Mouse (Mus musculus): ENCODE data around the gene Hist1h2bg.
"Not testable (repeated sequence)": the region's sequence is repeated elsewhere in the genome, so short reads cannot be mapped to it uniquely, and the experiment has no call there.

Gene Hist1h2bg

GRCm38 (mm10) chr13:23562699-23563462, 8.3 kb upstream of the Hist1h2bg start:
- peak; percentile 81 for DNase-seq (ENCODE audit: low read depth)

GRCm38 (mm10) chr13:23564482-23564881, 6.7 kb upstream of the Hist1h2bg start:
- DNase-seq (ENCODE audit: low read depth): no peak

- peak; percentile 66 for DNase-seq (ENCODE audit: low read depth)
Observed at GRCm38 (mm10) chr13:23570261-23571021, 755 bp upstream of the Hist1h2bg start.

- peak; percentile 74 for DNase-seq (ENCODE audit: low read depth)
Observed at GRCm38 (mm10) chr13:23571504-23572217, 465 bp downstream of the Hist1h2bg start.

GRCm38 (mm10) chr13:23572218-23573033, 1.2 kb downstream of the Hist1h2bg start:
- DNase-seq (ENCODE audit: low read depth): peak; percentile 58

DNA sequence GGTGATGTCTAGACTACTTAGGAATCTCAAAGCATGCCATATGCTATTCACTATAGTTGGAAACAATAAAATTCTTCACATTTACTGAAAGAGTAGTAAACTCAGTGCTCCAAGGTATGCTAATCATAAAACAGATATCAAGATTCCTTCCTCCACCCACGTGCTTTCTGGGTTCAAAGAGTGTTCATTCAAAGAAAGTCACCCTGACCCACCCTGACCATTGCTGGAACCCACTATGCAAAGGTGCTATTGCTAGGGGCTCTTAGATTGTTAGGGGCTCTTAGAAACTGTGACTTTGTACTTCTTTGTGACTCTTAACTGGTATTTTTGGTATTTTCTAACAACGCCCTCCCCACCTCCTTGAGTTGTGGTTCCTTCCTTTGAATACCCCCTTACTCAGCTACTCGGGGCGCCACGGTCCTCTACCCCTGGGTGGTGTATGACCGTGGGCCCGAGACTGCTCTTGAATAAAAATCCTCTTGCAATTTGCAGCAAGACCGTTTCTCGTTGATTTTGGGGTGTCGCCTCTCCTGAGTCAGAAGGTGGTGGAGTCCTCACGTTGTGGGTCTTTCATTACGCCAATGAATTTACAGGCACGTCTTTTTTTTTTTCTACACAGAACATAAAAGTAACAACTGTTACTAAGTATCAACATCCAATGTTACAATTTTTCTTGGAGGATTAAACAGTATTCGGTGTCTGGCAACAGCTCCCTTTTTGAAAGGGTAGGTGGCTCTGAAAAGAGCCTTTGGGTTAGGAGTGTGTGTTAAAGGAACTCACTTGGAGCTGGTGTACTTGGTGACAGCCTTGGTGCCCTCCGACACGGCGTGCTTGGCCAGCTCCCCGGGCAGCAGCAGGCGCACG, 2.1 kb downstream of the Hist1h2bg start:
- peak; percentile 58 for DNase-seq (ENCODE audit: low read depth)

DNA sequence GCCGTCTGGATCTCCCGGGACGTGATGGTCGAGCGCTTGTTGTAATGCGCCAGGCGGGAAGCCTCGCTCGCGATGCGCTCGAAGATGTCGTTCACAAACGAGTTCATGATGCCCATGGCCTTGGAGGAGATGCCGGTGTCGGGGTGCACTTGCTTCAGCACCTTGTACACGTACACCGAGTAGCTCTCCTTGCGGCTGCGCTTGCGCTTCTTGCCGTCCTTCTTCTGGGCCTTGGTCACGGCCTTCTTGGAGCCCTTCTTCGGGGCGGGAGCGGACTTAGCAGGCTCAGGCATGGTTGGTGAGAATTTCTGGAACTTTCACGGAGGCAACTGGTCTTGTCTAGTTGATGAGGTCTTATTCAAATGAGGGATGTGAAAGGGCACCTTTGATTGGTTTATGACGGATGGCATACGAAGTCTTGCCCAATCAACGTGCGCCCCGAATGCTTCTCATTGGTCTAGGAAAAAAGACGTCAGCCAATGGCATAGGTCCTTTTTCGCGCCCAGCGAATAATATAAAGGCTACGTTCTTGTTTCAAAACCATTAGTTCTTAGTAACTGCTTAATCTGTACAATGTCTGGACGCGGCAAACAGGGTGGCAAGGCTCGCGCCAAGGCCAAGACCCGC, 2.8 kb downstream of the Hist1h2bg start, which contains the start of the genes Hist1h2bf and Hist1h2ad:
Gene Hist1h2bf (minus strand): TSS at position 299 of the 627 bp plus-strand sequence.
Gene Hist1h2ad (plus strand): TSS at position 484 of the 627 bp plus-strand sequence.
- peak; percentile 98 for DNase-seq (ENCODE audit: low read depth)

GRCm38 (mm10) chr13:23574546-23575170, 3.5 kb downstream of the Hist1h2bg start:
- peak; percentile 72 for DNase-seq (ENCODE audit: low read depth)

DNA sequence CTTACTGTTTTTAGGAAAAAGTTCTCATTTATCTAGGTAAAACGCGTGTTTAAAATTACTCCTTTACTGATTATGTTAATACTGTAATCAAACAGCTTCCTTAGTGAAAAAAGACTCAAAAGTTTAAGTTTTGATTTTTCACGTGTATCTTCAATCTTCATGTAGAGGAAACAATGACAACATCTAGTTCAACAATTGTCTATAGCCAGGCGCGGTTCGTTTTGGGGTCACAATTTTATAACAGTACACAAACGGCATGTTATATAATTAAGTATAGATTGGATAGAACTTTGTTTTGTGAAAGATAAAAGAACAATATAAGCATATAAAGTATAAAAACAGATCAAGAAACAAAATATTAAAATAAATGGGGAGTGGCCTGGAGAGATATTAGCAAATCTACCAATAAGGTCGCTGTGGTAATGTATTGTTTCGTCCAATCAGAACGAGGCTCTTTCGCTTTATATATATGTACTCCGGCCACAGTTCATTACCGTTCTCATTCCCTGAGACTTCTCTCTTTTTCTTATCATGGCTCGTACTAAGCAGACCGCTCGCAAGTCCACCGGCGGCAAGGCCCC, 4.2 kb downstream of the Hist1h2bg start, which contains the start of gene Hist1h3d:
Gene Hist1h3d (plus strand): TSS at position 493 of the 581 bp plus-strand sequence.
- peak; percentile 86 for DNase-seq (ENCODE audit: low read depth)

DNA sequence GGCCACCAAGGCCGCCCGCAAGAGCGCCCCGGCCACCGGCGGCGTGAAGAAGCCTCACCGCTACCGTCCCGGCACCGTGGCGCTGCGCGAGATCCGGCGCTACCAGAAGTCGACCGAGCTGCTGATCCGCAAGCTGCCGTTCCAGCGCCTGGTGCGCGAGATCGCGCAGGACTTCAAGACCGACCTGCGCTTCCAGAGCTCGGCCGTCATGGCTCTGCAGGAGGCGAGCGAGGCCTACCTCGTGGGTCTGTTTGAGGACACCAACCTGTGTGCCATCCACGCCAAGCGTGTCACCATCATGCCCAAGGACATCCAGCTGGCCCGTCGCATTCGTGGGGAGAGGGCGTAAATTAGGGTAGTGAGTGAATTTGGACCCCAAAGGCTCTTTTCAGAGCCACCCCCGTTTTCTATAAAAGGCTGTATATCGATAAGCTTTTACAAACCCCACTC, 4.7 kb downstream of the Hist1h2bg start:
- DNase-seq (ENCODE audit: low read depth): not testable (repeated sequence)

GRCm38 (mm10) chr13:23576351-23576881, 5.2 kb downstream of the Hist1h2bg start:
- peak; percentile 57 for DNase-seq (ENCODE audit: low read depth)

GRCm38 (mm10) chr13:23576906-23577639, 5.9 kb downstream of the Hist1h2bg start:
- DNase-seq (ENCODE audit: low read depth): no peak

DNA sequence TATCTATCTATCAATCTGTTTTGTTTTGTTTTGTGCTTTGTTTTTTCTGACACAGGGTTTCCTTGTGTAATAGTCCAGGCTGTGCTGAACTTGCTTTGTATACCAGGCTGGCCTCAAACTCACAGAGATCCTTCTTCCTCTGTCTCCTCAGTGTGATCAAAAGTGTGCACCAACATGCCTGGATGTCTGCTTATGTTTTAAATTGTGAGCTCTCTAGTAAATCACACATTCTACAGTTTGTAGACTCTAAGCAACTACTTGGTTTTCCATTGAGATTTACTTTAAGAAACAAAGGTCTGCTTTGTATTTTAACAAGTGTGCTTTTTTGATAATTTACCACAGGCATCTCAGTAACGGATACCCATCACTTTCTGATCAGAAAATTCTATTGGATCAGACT, 6.6 kb downstream of the Hist1h2bg start:
- DNase-seq (ENCODE audit: low read depth): no peak

GRCm38 (mm10) chr13:23581408-23582218, 10.4 kb downstream of the Hist1h2bg start, which contains the start of gene Hist1h4d:
Gene Hist1h4d, plus strand, starts transcription at chr13:23581598.
- DNase-seq (ENCODE audit: low read depth): peak; percentile 95

DNA sequence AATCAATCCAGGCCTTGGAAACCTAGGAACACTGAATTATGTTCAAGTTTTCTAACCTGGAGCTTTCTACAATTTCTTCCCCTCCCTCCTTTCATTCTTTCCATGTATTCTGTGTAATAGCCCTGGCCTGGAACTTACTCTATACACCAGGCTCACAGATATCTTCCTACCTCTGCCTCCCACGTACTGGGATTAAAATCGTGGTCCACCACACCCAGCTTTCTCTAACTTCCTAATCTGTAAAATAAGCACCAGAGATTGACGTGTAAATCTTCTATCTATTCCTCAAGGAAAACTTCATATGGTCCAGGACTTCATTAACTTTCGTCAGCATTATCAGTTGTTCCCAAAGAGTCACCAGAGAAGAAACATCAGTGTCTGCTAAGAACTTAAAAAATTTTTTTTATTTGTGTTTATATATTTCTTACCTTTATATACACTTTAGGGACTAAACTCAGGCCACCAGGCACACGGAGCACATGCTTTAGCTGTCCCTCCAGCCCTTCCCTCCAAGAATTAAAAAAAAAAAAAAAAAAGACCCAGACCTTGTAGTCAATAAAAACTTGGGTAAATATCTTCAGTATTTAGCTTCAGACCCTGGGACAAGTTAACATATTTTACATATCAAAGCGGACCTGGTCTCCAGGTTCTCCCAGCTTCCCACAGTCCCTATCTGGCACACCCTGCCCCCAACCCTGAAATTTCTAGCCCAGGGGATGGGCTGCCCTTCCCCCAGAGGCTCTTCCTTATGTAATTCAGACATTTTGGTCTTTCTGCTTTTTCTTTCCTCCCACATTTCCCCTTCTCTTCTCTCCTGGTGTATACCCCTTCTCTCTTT, 11.2 kb downstream of the Hist1h2bg start:
- DNase-seq (ENCODE audit: low read depth): peak; percentile 29

All from induced T-regulatory cell, adult 2 months (primary cell).